Mouse (Mus musculus) spleen, adult 2 months (tissue): ENCODE measurements around the gene Fstl5.

Experiments
- CTCF ChIP-seq: fragments of 200-500 bp; IDR thresholded peaks from 2 replicates; pipeline ENCODE4 v1.5.1; 2011; ENCODE audit warnings: mild to moderate bottlenecking, inconsistent platforms; ENCODE audit not compliant: insufficient read depth, insufficient read length, insufficient replicate concordance; ENCODE audit errors: extremely low read depth
- POLR2A ChIP-seq: fragments of 200-500 bp; IDR thresholded peaks from 2 replicates; pipeline ENCODE4 v1.6.1; 2011; ENCODE audit warnings: low read depth, low read length, inconsistent platforms

DNA sequence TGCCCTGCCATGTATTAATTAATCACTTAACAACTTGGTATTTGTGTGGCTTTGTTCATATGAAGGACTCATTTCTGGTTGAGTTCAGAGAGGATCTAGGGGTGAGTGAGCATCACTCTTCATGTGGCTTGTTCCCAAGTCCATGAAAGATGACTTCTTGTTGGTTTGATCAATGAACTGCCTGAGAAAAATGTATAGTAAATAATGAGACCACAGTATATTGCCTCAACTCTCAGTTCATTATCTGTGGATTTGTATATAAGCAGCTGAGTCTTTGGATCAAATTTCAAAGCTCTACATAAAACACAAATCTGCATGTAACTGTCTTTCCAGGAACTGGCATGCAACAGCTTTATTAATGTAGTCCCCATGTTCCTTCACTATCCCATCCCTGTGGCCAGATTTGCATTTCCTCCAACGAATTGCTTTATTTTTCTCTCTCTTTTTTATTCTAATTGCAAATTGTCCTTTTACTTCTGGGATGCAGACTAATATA lies 623.1 kb downstream of the Fstl5 start:
- TF ChIP-seq CTCF (no peak), POLR2A (no peak)
